Mouse (Mus musculus) thymus, adult 2 months (tissue): ENCODE data around the gene Smim15. TPM values are rescaled to one million over a fixed set of nuclear protein-coding genes. Genes with fewer than 3 reads are reported as not detected.

ENCODE experiments used
- DNase-seq: peaks from one replicate; pipeline ENCODE4 v3.0.0; 2021
- H3K27ac ChIP-seq: fragments of 200-500 bp; 2 replicates; pipeline ENCODE4 v1.5.1; 2012; ENCODE audit warnings: low read length, control low read depth; ENCODE audit not compliant: control insufficient read depth, insufficient read depth
- H3K27me3 ChIP-seq: fragments of 200-500 bp; 2 replicates; pipeline ENCODE4 v1.6.1; 2012; ENCODE audit warnings: mild to moderate bottlenecking, low read length, moderate library complexity, mixed read lengths; ENCODE audit not compliant: control insufficient read depth, insufficient read depth
- H3K36me3 ChIP-seq: fragments of 200-500 bp; 2 replicates; pipeline ENCODE4 v1.6.1; 2012; ENCODE audit warnings: mild to moderate bottlenecking, low read length, moderate library complexity; ENCODE audit not compliant: control insufficient read depth, insufficient read depth
- H3K4me1 ChIP-seq: fragments of 200-500 bp; replicated peaks from 2 replicates; pipeline ENCODE4 v1.6.1; 2012; ENCODE audit warnings: low read length; ENCODE audit not compliant: control insufficient read depth, insufficient read depth
- H3K4me3 ChIP-seq: fragments of 200-500 bp; 2 replicates; pipeline ENCODE4 v1.5.1; 2012; ENCODE audit warnings: mild to moderate bottlenecking, low read length, control low read depth, moderate library complexity; ENCODE audit not compliant: control insufficient read depth, insufficient read depth
- CTCF ChIP-seq: fragments of 200-500 bp; IDR thresholded peaks from 2 replicates; pipeline ENCODE4 v1.5.1; 2012; ENCODE audit warnings: mild to moderate bottlenecking, control low read depth, low read length, moderate library complexity, borderline replicate concordance; ENCODE audit not compliant: control insufficient read depth, poor library complexity, insufficient read depth; ENCODE audit errors: extremely low read depth
- POLR2A ChIP-seq: fragments of 200-500 bp; IDR thresholded peaks from 2 replicates; pipeline ENCODE4 v1.6.1; 2012; ENCODE audit warnings: mild to moderate bottlenecking, low read length, control low read depth, moderate library complexity; ENCODE audit not compliant: control insufficient read depth, poor library complexity, insufficient read depth; ENCODE audit errors: extremely low read depth
- WGBS: fragments of 180-500 bp; shearing (Covaris S2); methylation state at CpG from one replicate; pipeline ENCODE4 v1.1.7; 2018; 5-methylcytosine and 5-hydroxymethylcytosine counted together
- polyA plus RNA-seq: library from polyadenylated mRNA; depleted of rRNA; stranded (reverse); fragments of >200 nt; gene quantifications from 2 replicates; pipeline ENCODE4 v1.2.3, GENCODE M21; 2012; rRNA removed

Smim15 gene
- polyA plus RNA-seq, 1 experiment, result 15.6 TPM

DNA sequence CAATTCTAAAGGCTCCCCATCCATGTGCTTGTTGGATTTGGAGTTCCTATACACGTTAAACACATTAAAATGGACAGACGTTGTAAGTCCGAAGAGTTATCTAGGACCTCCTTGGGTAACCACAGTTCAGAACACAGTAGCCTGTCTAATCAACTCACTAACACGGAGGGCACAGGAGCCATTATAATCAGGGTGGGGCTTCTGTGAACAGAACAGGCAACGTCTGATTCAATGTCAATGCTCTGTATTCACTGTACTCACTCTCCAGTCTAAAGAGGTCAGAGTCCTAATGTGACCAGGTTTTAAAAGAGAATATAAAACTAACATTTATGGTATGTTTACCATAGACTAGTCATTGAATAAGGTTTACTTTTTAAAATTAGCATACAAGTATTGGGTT lies 50.4 kb downstream of the Smim15 start:
- Histone ChIP-seq H3K4me3 (no peak overlapping the region), H3K27me3 (no peaks in the 10 kb centered on the region), H3K27ac (no peak overlapping the region), H3K36me3 (no peaks in the 10 kb centered on the region), H3K4me1 (0 out of 2 replicates have a peak, but pooled peaks cover 2% of the 10 kb centered on the region)
- no peak for TF ChIP-seq POLR2A
- TF ChIP-seq CTCF, result no peak
- no peak for DNase-seq
- 97% methylated on average over 5 of the region's 5 CpGs for WGBS

GRCm38 (mm10) chr13:108095617-108096016 lies 51.4 kb downstream of the Smim15 start:
- DNase-seq, result no peak
- 95% methylated on average over 7 of the region's 7 CpGs for WGBS
- Histone ChIP-seq H3K27me3 (no peaks in the 10 kb centered on the region), H3K4me3 (no peak overlapping the region), H3K27ac (no peak overlapping the region), H3K4me1 (0 out of 2 replicates have a peak, but pooled peaks cover 2% of the 10 kb centered on the region), H3K36me3 (no peaks in the 10 kb centered on the region)
- no peak for TF ChIP-seq POLR2A
- no peak for TF ChIP-seq CTCF

- TF ChIP-seq CTCF (no peak), POLR2A (no peak)
Measured at GRCm38 (mm10) chr13:108096446-108096845, 52.2 kb downstream of the Smim15 start.

More at GRCm38 (mm10) chr13:108096446-108096845, 52.2 kb downstream of the Smim15 start:
- WGBS, result 84% methylated on average over 7 of the region's 7 CpGs
- H3K4me1 ChIP-seq, result 0 out of 2 replicates have a peak, but pooled peaks cover 2% of the 10 kb centered on the region
- no peak for DNase-seq
- no peaks in the 10 kb centered on the region for H3K27me3 ChIP-seq
- no peak overlapping the region for H3K4me3 ChIP-seq
- no peaks in the 10 kb centered on the region for H3K36me3 ChIP-seq
- H3K27ac ChIP-seq, result no peak overlapping the region

Other genes with a start within 250 kb of the Smim15 start
- gene Ndufaf2, start 114.2 kb downstream of the Smim15 start, polyA plus RNA-seq, result 4.1 and 5.0 TPM in 2 replicates
- 15.3 and 17.4 TPM in 2 replicates for gene Ercc8, start 114.3 kb downstream of the Smim15 start, polyA plus RNA-seq
- 0.87 and 1.2 TPM in 2 replicates for gene Elovl7, start 170.0 kb downstream of the Smim15 start, polyA plus RNA-seq